Mouse (Mus musculus) cerebellum, adult 2 months (tissue): ENCODE data around the gene Eef1akmt3.
A peak's percentile ranks its signal among the peaks of the same experiment; 100 is the strongest.

Experiments
- CTCF ChIP-seq: fragments of 200-500 bp; IDR thresholded peaks from 2 replicates; pipeline ENCODE4 v1.5.1; 2011; ENCODE audit warnings: low read depth, mild to moderate bottlenecking, control low read depth, low read length, moderate library complexity, borderline replicate concordance; ENCODE audit not compliant: insufficient read depth
- POLR2A ChIP-seq: fragments of 200-500 bp; IDR thresholded peaks from 2 replicates; pipeline ENCODE4 v1.6.1; 2011; ENCODE audit warnings: low read length, control low read depth, borderline replicate concordance; ENCODE audit not compliant: insufficient read depth

DNA sequence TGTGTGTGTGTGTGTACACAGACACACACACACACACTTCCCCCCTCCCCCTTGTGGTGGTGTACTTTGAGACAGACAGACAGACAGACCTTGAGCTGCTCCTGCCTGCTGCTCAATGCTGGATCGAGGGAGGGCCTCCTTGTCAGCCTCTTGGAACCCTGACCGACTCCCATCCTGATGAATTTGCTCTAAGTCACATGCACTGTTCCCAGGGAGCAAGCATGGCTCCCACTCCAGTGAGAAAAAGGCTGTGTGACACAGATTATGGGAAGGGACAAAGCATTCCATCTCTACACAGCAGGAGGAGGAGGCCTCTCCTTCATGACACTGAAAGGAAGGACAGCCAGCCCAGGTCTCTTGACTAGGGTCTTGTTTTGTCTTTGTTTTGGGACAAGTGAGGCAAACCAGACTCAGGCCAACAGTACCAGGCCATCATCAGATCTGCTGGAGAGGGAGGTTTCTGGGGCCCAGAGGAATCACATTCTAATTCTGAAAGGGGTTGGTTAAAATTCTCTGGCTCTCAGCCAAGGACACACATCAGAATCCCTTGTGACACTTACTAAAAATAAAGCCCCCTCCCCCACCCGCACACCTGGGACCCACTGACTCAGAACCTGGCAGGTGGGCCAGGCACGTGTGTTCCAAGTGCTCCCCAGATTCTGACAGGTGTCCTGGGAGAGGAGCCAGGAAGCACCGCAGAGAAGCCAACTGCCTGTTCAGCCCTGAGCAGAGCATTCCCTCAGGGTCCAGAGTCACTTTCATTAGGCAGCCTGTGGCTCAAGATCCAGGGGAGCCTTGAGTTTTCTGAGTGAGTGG is 56.9 kb downstream of the Eef1akmt3 start:
- TF ChIP-seq CTCF, result no peak
- TF ChIP-seq POLR2A, result 0 out of 2 replicates have a peak, but pooled peaks have one; percentile 12
